9 mouse cellular contexts compared by ENCODE assay signal in the genomic region with DNA sequence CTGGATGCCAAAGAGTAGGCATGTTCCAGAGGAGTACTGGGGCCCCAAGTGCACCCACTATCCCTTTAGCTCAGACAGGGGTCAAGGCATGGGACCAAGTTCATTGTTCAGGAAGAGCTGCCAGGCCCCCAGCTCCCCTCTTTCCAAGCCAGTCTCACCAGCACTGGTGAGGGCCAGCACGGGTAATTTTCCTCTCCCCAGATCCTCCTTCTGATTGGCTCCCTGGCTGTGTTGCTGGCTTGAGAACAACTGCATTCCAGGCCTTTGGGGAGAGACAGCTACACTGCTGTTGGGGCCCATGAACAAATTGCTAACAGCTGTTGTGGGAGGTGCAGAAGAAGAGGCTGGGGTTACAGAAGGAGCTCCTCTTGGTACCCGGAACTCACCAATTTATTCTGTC. TPM values are rescaled to one million over a fixed set of nuclear protein-coding genes. Genes with fewer than 3 reads are reported as not detected.
A peak's percentile ranks its signal among the peaks of the same experiment; 100 is the strongest.
DNase-seq lines count a peak whose midpoint lies in the region; ATAC-seq and TF ChIP-seq lines count a peak whose summit lies in the region.
"Had no signal": no experiment of that assay in that cellular context is flagged by ENCODE, and none has a peak within 500 bp of the region (broad histone marks: within the 10 kb centered on the region; RNA-seq: fewer than 3 reads in every experiment).

No protein-coding gene starts in this region.

- H3K9me3 ChIP-seq in intestine, postnatal 0 days (ENCODE audit: control insufficient read depth) = no peaks in the 10 kb centered on the region

- peaks cover 3% of the 10 kb centered on the region; the same call in 1 of the 2 replicates for H3K36me3 ChIP-seq in intestine, postnatal 0 days (ENCODE audit: control insufficient read depth, insufficient read depth)

- no peaks in the 10 kb centered on the region for H3K27me3 ChIP-seq in intestine, postnatal 0 days (replicated peaks; ENCODE audit: control insufficient read depth, insufficient read depth, low read length)

- DNase-seq in adrenal gland, adult 2 months = peak; percentile 65
- DNase-seq in adrenal gland, postnatal 4 days (ENCODE audit: low spot score in 2 of 2) = no peak
- DNase-seq in urinary bladder, postnatal 14 days (ENCODE audit: low spot score) = peak; percentile 57
- no peak for DNase-seq in urinary bladder, adult 2 months (ENCODE audit: low spot score)
- DNase-seq in lung, postnatal 10 days = peak; percentile 80
- no peak for DNase-seq in spleen, adult 18-20 months
- no peak for DNase-seq in right cerebral cortex, postnatal 4 days

- ATAC-seq in intestine, postnatal 0 days = no peak

- no peak overlapping the region for H3K4me3 ChIP-seq in intestine, postnatal 0 days (ENCODE audit: low read depth, low read length)

- H3K4me2 ChIP-seq in intestine, postnatal 0 days (replicated peaks; ENCODE audit: low read depth) = 0 out of 2 replicates have a peak overlapping the region, but pooled peaks have one; percentile 3

- 0 out of 2 replicates have a peak, but pooled peaks cover 9% of the 10 kb centered on the region for H3K4me1 ChIP-seq in intestine, postnatal 0 days (replicated peaks; ENCODE audit: control insufficient read depth, insufficient read depth, low read length)

- peak overlapping the region; percentile 54 for H3K27ac ChIP-seq in intestine, postnatal 0 days (ENCODE audit: low read depth, low read length)
- H3K27ac ChIP-seq: macrophage had no signal

- 25% methylated on average over 2 of the region's 2 CpGs for WGBS in intestine, postnatal 0 days

- TF ChIP-seq CTCF in intestine, postnatal 0 days (IDR thresholded peaks at IDR 0.05; ENCODE audit: low read depth) = no peak

- H3K9ac ChIP-seq in intestine, postnatal 0 days (ENCODE audit: low read depth, low read length) = no peak overlapping the region

RNA-seq across cellular contexts. Expression of gene Gsn, which starts 17.4 kb away (rescaled TPM):
- 1,000 to 10,000 TPM in 1 of 2 experiments, 100 to 1,000 TPM in 1; 335 to 1,033 TPM for total RNA-seq in adrenal gland, adult 2 months (2021)
- polyA plus RNA-seq in adrenal gland, adult 2 months (2012; rRNA removed) = 607 and 810 TPM in 2 replicates
- total RNA-seq in adrenal gland, postnatal 4 days (2021) = 100 to 1,000 TPM; 136 to 137 TPM
- polyA plus RNA-seq in urinary bladder, adult 2 months (2012; rRNA removed) = 4,184 and 4,255 TPM in 2 replicates
- 129 and 138 TPM in 2 replicates for polyA plus RNA-seq in intestine, postnatal 0 days (2015; fragmentation: Nextera tagmentation; extraction: Ambion mirVana)

Comparison
In these comparisons a context has a peak if more than half of its experiments do, and no peak if none do; other contexts are left out.
1. DNase-seq: peak in adrenal gland, adult 2 months (single experiment), urinary bladder, postnatal 14 days (single experiment) and lung, postnatal 10 days (single experiment); none in adrenal gland, postnatal 4 days (0 of 2), urinary bladder, adult 2 months (single experiment), spleen, adult 18-20 months (0 of 2) and right cerebral cortex, postnatal 4 days (single experiment).